Mouse (Mus musculus) left cerebral cortex, adult 8-10 months (tissue): ENCODE results near the gene Irf9. TPM values are rescaled to one million over a fixed set of nuclear protein-coding genes. Genes with fewer than 3 reads are reported as not detected.

Source experiments
- DNase-seq, 2 experiments: peaks; one replicate each; pipeline ENCODE4 v3.0.0; 2022; ENCODE audit warnings: low spot score in 2 of 2
- total RNA-seq, 4 experiments: library from RNA; stranded (reverse); gene quantifications; 2 replicates each; pipeline ENCODE4 v1.2.4; 2022

The Irf9 gene
- total RNA-seq, 4 experiments from 2014 or later: 7.5 to 15.2 (median 11.2) TPM

DNA sequence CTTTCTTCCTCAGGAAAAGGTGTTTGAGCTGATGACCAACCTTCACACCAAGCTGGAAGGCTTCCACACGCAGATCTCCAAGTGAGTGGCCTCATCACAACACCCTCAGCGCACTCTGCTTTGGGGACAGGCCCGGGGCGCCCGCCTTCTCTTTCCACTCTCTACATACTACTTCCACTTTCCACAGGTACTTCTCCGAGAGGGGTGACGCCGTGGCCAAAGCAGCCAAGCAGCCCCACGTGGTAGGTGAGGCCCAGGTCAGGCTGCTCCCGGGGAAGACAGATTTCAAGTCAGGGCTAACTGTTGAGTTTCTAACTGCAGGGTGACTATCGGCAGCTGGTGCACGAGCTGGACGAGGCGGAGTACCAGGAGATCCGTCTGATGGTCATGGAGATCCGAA, 22.6 kb upstream of the Irf9 start:
- no peak for DNase-seq

DNA sequence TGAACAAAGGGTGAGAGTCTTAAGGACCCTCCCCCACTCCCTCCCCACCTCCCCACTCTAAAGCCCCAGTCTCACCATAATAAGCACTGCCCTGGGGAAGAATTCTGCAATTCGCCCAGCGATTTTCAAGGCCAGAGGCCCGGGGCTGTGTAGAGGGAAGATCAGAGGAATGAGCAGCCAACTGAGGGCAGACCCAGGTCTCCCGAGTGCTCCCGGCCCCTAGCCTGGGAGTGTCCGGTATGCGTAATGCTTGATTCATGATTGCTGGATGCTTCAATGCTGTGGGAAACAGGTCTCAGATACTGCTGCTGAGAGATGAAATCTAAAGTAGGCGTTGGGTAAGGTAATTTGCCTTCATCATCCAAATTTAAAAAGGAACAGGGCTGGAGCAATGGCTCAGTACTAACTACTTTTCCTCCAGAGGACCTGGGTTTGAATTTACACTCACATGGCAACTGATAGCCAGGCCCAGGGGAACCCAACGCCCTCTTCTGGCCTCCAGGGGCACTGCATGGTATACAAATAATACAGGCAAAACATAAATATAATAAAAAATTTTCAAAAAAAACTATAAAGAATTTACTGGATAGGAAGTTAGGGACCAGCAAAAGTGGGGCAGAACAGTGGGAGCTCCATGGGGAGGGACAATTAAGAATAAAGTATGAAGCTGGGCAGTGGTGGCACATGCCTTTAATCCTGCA, 21.2 kb upstream of the Irf9 start:
- no peak for DNase-seq

DNA sequence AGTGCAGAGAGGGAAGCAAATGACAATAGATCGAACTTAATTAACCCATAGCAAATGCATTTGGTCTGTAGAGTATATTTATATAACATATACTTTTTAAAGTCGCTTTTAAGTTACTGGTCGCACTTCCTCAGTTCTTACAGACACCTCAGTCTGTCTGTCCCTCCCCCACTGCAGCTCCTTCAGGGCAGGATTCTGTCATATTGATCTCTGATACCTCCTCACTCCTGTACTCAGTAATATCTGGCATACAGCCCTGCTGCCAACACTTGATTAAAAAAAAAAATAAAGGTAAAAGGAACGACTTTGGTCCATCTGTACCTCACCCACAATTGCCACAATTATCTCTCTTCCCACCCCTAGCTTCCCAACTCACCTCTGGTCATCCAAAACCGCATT, 19.1 kb upstream of the Irf9 start:
- DNase-seq: no peak

DNA sequence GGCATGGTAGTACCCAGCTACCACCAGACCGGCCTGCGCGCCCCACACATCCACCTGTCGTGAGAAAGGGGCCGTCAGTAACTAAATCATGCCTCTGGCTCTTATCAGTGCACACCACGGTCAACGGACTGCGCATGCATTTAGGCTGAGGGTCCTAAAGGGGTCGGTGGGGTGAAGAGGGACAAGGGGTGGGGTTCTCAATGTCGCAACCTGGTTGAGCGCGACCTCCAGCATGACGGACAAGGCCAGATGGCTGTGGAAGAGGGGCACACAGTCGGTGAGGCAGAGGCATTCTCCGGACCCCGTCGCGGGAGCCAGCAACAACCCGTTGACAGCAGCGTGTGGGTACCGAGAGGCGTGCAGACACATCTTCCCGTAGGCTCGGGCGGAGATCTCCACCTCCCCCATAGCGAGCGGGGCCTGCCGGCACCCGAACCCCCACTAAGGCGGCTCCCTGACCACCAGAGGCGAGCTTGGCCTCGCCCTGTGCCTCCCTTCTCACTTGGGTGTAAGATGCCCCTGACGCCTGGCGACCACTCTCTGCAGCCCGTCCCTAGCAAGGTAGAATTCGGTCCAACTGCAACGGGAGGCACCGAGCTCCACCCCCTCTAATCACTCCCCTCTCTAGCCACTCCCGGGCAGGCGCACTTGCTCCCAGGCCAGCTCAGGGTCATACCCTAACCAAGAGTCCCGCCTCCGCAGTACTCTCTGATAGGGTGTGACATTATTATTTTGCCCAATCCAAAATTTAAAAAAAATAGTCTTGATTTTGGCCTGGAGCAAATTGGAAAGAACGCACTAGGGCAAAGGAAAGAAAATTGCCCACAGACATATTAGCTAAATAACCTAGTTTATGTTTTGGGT, 18.4 kb upstream of the Irf9 start, which contains the start of gene Emc9:
Emc9 (minus strand) TSS at position 601 of the 864 bp plus-strand sequence.
- peak in 1 of 2 experiments; percentile 51 for DNase-seq

DNA sequence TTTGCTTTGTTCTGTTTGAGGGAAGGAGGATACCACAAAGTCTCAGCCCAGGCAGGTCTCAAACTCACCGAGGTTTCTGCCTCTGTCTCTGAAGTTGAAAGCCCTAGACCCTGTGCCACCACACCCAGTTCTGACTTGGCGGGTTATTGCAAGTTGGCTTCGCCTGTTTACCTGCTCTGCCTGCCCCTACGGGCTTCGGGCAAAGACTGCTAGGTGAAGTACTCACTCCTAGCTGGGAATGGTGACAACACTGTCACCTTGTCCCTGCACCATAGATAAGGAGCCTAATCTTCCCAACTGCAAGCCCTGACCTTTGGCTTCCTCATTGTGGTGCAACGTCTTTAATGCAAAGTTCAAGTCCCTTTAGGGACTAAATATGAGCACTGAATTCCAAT, 17.8 kb upstream of the Irf9 start:
- DNase-seq: no peak

DNA sequence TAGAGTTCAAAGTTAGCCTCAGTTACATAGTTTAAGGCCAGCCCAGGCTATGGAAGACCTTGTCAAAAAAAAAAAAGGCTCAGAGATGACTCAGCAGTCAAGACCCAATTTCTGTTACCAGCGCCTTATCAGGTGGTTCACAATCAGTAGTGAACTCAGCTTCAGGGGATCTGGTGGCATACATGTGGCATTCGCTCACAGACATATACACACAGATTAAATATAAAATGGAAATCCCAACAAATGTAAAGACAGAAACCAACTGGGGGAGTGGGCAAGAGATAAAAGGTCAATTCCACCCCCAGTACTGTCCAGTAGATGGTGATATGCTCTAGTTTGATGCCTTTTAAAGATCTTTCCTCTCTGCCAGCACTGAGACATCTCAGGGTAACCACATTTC, 17.2 kb upstream of the Irf9 start:
- no peak for DNase-seq

DNA sequence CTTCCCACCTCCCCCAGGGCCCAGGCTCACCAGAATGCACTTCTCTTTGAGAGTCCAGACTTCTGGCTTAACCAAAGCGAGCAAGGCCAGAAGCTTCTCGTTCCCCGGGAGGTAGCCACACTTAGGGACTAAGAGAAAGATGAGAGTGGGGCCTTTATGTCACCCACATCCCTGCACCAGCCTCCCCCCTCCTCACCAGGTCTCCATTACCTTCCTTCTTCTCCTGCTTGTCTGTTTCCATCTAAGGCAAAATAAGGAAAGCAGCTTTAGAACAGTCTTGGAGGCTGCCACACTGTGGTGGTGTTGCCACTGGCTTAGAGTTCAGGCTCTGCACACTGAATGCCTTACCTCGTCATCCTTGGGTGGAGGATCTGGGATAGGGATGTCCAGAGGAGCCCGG, 14.1 kb upstream of the Irf9 start:
- DNase-seq: no peak

DNA sequence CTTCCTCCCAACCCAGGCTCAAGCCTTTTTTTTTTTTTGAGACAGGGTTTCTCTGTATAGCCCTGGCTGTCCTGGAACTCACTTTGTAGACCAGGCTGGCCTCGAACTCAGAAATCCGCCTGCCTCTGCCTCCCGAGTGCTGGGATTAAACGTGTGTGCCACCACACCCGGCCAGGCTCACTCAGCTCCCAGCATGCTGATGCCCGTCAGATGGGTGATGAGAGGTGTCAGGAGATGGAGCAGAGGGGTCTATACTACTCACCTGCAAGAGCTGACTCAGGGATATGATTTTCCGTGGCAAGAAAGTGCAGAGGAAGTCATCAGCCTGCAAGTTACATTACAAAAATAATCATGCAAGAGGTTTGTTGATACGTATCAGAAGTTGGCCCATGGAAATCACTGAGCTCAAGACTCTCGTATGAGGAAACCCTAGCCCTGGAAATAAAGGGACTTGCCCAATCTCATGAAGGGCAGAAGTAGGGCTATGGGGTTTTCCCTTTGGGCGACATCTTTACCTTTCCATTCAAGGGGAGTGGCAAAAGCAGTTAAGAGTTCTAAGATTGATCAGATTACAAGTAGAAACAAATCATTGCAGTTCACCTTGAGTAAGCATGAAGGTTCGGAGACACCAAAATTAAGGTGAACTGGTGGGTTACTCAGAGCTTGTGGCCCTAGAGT, 13.5 kb upstream of the Irf9 start:
- no peak for DNase-seq

DNA sequence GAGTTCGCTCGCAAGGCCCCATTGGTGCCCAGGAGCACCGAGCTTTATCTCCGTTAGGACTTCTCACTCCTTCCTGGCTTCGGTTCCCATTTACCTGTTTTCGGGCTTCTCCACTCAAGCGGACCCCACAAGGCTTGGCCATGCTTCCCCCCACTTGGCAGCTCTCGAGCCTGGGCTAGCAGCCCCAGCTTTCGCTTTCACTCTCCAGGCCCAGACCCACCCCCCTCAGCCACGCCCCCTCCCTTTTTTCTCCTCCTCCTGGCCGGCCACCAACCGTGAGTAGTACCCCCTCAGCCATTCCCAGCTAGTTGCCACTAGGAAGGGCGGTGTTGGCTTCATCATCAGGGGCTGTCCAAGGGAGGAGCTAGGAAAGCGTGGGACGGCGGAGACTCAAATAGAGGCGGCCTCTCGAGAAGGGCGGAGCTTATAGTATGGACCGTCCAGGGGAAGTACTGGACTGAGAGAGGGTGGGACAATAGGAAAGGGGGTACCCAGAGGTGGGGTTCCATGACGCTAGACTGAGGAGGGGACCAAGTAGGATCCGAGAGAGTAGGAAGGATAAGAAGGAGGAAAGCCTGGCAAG, 12.5 kb upstream of the Irf9 start, which contains the start of gene Psme2:
Psme2 (minus strand) TSS at position 366 of the 583 bp plus-strand sequence.
- DNase-seq: peak in 1 of 2 experiments; percentile 95

DNA sequence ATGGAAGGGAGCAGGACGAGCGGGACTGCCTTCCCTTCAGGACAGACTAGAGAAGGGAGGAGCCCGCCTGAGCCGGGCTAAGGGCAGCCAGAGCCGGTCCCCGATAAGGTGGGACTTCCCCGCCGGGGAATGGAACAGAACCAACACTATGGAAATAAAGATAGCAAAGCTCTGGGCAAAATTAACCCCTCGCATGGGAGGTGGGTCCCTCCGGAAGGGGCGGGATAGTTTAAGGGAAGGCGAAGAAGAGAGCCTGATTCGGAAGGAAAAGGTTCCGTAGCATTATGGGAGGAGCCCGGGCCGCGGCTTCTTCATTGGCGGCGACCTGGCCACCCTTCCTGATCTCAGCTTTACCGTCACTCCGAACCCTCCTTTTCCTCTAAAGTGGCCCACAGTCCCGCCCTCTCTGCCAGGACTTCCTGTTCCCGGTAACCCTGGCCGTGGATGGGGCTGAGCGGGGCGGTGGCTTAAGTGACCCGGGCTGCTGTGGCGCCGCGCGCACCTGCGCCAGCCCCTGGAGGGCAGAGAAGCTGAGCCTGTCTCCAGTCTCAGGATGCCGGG, 12.0 kb upstream of the Irf9 start, which contains the start of gene Rnf31:
Rnf31 (plus strand) TSS at position 378 of the 561 bp plus-strand sequence.
- peak; percentile 77 to 94 for DNase-seq

DNA sequence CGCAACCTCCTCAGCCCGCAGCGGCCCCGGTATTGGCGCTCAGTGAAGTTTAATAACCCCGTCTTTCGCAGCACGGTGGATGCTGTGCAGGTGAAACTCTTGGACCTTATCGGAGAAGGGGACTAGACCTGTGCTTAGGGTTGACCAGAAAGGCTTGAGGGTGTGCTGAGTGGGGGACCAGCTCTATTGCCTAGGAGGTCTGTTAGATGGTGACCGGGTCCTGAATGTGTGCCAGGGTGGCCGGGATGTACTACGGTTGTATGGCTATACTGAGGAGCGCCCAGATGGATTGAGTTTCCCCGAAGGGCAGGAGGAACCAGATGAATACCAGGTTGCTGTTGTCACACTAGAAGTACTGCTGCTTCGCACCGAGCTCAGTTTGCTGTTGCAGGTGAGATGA, 11.1 kb upstream of the Irf9 start:
- DNase-seq: no peak

DNA sequence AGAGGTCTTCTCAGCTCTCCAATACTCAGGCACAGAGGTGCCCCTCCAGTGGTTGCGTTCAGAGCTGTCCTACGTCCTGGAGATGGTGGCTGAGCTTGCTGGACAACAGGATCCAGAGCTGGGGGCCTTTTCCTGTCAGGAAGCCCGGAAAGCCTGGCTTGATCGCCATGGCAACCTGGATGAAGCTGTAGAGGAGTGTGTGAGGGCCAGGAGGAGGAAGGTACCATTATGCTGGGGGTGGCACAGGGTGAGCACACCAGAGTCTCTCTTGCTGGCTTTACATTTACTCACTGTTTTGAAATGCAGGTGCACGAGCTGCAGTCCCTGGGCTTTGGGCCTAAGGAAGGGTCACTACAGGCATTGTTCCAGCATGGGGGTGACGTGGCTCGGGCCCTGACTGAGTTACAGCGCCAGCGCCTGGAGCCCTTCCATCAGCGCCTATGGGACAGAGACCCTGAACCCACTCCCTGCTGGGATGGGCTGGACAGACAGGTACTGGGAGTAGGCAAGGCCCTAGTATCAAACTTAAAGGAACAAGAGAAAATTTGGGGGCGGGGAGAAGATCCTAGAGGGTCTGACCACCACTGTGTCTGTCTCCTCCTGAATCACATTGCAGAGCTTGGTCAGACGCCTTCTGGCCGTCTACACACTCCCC, 7.2 kb upstream of the Irf9 start:
- DNase-seq: no peak

DNA sequence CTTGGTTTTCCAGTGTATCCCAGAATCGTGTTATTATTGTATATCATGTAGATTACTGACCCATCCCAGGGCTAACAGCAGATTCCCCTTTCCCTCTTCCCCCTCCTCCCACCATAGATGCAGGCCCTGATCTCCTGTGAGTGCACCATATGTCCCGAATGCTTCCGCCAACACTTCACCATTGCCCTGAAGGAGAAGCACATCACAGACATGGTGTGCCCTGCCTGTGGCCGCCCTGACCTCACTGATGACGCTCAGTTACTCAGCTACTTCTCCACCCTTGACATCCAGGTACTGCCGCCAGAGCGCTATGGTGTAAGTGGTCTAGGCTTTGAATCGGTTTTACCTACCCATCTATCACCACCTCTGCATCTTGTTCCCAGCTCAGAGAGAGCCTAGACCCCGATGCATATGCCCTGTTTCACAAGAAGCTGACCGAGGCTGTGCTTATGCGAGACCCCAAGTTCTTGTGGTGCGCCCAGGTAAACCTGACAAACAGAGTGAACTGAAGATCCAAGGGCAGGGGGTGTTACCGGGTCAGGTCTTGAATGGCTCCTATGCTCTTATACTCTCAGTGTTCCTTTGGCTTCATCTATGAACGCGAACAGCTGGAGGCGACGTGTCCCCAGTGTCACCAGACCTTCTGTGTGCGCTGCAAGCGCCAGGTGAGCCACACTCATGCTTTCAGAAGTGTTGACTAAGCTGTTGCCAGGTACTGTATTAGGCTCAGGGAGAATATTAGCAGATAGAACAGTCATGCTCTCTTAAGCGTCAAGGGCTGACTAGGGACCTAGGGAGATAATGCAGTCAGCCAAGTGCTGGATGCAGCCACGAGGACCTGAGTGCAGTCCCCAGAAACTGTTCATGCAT, 4.6 kb upstream of the Irf9 start:
- no peak for DNase-seq

DNA sequence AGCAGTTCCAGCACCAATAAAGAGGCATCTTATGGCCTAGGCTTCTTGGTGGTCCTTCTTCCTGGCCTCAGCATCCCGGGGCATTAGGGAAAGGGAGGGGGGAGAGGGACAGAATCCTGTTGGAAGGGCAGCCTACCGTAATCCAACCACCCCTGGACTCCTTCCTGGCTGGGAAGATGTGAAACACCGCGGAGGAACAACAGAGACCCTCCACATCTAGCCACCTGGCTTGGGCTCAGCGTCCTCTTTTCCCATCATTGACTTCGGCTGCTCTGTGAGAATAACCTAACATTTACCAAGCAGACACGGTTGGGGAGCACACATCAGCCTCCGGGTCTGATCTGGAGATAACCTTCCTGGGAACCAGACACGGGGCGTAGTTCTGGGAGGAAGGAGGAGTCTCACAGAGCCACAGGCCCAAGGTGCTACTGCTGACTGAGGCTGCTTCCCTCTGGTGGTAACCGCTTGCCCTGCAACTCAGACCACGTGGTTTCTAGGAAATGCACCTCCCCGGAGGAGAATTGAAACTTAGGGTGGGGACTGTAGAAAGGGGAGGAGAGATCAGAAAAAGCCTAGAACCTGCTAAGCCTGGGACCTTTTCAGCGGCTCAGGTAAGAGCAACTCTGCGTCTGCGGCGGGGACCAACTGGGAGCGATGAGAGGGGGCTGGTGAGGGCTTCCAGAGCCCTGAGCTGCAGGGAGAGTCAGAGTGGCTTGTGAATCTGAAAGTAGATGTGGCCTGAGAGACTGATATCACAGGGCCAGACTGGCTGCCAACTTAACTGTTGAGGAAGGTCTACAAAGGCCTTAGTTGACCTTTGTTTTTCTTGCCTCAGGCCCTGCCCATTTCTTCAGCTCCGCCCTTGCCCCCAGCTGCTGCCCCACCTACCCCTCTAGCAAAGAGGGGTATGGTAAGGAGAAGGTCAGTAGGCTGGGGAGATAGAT, 534 bp downstream of the Irf9 start:
- peak; percentile 73 to 79 for DNase-seq

DNA sequence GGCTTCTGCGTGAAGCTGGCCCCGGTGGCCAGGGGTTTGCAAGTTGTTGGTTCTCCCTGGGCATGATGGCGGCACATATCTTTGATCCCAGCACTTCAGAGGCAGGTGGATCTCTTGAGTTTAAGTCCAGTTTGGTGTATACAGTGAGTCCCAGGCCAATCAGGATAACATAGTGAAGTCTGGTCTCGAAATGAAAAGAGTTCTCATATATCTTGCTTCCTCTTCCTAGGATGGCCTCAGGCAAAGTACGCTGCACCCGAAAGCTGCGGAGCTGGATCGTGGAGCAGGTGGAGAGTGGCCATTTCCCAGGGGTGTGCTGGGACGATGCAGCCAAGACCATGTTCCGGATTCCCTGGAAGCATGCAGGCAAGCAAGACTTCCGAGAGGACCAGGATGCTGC, 1.5 kb downstream of the Irf9 start:
- no peak for DNase-seq

DNA sequence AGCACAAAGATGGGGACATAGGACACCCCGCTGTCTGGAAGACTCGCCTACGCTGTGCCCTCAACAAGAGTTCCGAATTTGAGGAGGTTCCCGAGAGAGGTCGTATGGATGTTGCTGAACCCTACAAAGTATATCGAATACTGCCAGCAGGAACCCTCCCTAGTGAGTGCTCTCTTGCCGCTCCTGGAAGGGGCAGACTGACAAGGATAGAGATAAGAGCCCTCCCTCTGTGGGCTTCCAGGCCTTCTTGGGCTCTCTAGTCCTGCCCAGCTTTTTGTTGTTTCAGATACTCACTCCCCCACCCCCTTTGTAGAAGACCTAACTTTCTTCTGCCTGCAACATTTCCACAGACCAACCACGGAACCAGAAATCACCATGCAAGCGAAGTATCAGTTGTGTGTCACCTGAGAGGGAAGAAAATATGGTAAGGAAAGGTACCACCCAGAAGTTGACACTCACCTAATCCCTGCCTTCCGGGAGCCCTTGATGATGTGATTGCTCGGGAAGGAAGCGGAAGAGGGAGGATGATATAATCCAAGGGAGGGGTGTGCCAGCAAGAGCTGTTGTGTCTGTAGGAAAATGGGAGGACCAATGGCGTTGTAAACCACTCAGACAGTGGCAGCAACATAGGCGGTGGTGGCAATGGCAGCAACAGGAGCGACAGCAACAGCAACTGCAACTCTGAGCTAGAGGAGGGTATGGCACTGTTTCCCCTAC, 2.5 kb downstream of the Irf9 start:
- DNase-seq: no peak

DNA sequence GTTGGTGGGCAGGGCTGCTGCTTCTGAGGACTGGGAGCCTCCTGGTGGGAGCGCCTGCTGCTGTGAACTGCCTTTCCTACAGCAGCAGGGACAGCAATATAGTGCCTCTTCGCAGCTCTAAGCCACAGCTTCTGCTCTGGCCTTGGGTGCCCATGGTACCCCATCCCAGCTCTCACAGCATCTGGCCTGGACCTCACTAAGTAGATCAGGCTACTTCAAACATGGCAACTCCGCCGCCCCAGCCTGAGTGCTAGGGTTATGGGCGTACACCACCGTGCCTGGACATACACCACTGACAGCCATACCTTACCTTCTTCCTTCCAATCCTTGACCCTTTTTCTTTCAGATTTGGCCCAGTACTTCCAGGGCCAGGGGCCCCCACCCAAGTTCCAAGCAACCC, 5.0 kb downstream of the Irf9 start:
- DNase-seq: no peak

DNA sequence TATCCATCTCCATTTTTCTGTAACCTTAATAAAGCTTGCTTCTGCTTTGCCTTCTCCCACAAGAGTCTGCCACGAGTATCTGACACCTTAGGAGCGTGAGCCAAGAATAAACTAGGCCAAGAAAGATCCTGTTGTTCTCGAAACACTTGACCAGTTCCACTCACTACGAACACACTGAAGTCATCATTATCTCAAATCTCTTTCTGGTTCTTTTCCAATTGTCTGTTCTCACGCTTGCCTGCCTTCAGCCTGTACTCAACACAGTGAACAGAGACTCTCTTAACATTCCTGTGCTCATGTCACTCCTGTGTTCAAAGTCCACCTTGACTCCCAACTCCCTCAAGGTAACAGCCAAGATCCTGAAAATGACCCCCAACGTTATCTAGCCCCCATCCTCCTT, 10.0 kb downstream of the Irf9 start:
- DNase-seq: no peak
